Mouse (Mus musculus) thymus, adult 2 months (tissue): ENCODE data around the gene Hip1. TPM values are rescaled to one million over a fixed set of nuclear protein-coding genes. Genes with fewer than 3 reads are reported as not detected.

Experiments
- DNase-seq: peaks from one replicate; pipeline ENCODE4 v3.0.0; 2021
- H3K27ac ChIP-seq: fragments of 200-500 bp; 2 replicates; pipeline ENCODE4 v1.5.1; 2012; ENCODE audit warnings: low read length, control low read depth; ENCODE audit not compliant: control insufficient read depth, insufficient read depth
- H3K27me3 ChIP-seq: fragments of 200-500 bp; 2 replicates; pipeline ENCODE4 v1.6.1; 2012; ENCODE audit warnings: mild to moderate bottlenecking, low read length, moderate library complexity, mixed read lengths; ENCODE audit not compliant: control insufficient read depth, insufficient read depth
- H3K36me3 ChIP-seq: fragments of 200-500 bp; 2 replicates; pipeline ENCODE4 v1.6.1; 2012; ENCODE audit warnings: mild to moderate bottlenecking, low read length, moderate library complexity; ENCODE audit not compliant: control insufficient read depth, insufficient read depth
- H3K4me1 ChIP-seq: fragments of 200-500 bp; replicated peaks from 2 replicates; pipeline ENCODE4 v1.6.1; 2012; ENCODE audit warnings: low read length; ENCODE audit not compliant: control insufficient read depth, insufficient read depth
- H3K4me3 ChIP-seq: fragments of 200-500 bp; 2 replicates; pipeline ENCODE4 v1.5.1; 2012; ENCODE audit warnings: mild to moderate bottlenecking, low read length, control low read depth, moderate library complexity; ENCODE audit not compliant: control insufficient read depth, insufficient read depth
- CTCF ChIP-seq: fragments of 200-500 bp; IDR thresholded peaks from 2 replicates; pipeline ENCODE4 v1.5.1; 2012; ENCODE audit warnings: mild to moderate bottlenecking, control low read depth, low read length, moderate library complexity, borderline replicate concordance; ENCODE audit not compliant: control insufficient read depth, poor library complexity, insufficient read depth; ENCODE audit errors: extremely low read depth
- POLR2A ChIP-seq: fragments of 200-500 bp; IDR thresholded peaks from 2 replicates; pipeline ENCODE4 v1.6.1; 2012; ENCODE audit warnings: mild to moderate bottlenecking, low read length, control low read depth, moderate library complexity; ENCODE audit not compliant: control insufficient read depth, poor library complexity, insufficient read depth; ENCODE audit errors: extremely low read depth
- WGBS: fragments of 180-500 bp; shearing (Covaris S2); methylation state at CpG from one replicate; pipeline ENCODE4 v1.1.7; 2018; 5-methylcytosine and 5-hydroxymethylcytosine counted together
- polyA plus RNA-seq: library from polyadenylated mRNA; depleted of rRNA; stranded (reverse); fragments of >200 nt; gene quantifications from 2 replicates; pipeline ENCODE4 v1.2.3, GENCODE M21; 2012

Hip1 gene
- polyA plus RNA-seq, 1 experiment: 11.8 TPM

DNA sequence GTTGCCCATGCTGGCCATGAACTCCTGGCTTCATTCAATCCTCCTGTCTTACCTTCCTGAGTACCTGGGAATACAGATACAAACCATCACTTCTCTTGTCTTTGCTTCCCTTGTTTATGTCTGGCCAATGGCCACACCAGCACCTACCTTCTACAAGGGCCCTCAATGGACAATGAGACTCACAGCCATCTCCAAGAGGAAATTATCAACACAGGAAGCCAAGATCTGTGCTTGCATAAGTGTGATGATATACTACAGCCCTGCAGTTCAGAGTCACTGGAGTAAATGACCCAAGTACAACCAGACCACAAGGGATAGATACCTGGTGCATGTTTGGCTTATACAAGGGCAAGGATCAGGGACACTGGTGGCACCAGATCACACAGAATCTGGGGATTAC lies 9.1 kb downstream of the Hip1 start:
- no peaks in the 10 kb centered on the region for H3K27me3 ChIP-seq
- H3K4me1 ChIP-seq: peaks cover 8% of the 10 kb centered on the region
- H3K36me3 ChIP-seq: no peaks in the 10 kb centered on the region
- H3K27ac ChIP-seq: no peak overlapping the region
- no peak for DNase-seq
- TF ChIP-seq POLR2A: no peak
- no peak overlapping the region for H3K4me3 ChIP-seq

DNA sequence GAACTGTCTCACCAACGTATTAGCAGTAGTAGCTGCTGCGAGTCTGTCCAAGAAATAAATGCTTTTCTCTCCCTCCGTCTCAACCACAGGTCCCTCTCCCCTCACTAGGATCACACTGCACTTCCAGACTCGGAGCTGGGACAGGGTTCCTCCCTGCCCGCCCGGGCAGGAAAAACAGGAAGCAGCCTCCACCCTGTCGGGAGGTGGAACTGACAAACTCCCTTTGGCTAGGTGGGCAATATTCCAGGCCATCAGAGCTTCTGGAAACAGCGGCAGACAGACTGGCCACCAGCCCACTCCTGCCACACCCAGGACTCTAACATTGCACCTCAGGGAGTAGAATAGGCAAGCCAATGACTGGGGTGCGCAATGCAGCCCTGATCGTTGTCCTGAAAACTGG lies 11.5 kb downstream of the Hip1 start:
- Histone ChIP-seq H3K36me3 (no peaks in the 10 kb centered on the region), H3K4me1 (peaks cover 8% of the 10 kb centered on the region), H3K27me3 (no peaks in the 10 kb centered on the region), H3K27ac (no peak overlapping the region), H3K4me3 (no peak overlapping the region)
- no peak for DNase-seq
- TF ChIP-seq CTCF (no peak), POLR2A (no peak)
- WGBS: 91% methylated on average over 10 of the region's 10 CpGs

DNA sequence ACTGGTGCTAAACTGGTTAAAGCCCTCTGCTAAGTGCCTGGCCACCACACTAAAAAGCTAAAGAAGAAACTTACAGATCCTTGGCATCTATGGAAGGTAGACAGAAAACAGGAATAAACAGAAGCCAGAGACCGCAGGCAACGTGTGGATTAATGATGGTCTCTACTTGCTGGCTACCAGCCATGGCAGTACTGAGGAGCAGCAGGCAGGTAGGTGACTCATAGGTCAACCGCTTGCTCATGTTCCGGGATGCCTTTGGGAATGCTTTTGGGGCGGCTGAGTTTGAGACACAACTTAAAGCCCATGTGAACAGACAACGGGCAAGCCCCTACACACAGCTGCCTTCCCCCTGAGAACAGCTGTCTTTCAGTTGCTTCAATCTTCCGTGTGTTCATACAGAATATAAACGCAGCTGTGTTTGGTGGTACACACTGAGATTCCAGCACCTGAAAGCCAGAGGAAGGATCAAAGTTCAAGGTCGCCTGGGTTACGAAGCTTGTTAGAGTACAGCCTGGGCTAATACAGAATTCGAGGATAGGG lies 13.5 kb downstream of the Hip1 start:
- 94% methylated on average over 11 of the region's 11 CpGs for WGBS
- no peak for DNase-seq
- Histone ChIP-seq H3K27ac (no peak overlapping the region), H3K4me3 (no peak overlapping the region), H3K36me3 (no peaks in the 10 kb centered on the region), H3K27me3 (no peaks in the 10 kb centered on the region), H3K4me1 (no peaks in the 10 kb centered on the region)
- TF ChIP-seq POLR2A (no peak), CTCF (no peak)

- Histone ChIP-seq H3K27me3 (no peaks in the 10 kb centered on the region), H3K36me3 (no peaks in the 10 kb centered on the region), H3K27ac (no peak overlapping the region), H3K4me3 (no peak overlapping the region), H3K4me1 (no peaks in the 10 kb centered on the region)
- TF ChIP-seq POLR2A: no peak
- TF ChIP-seq CTCF: no peak
- 88% methylated on average over 2 of the region's 2 CpGs for WGBS
- no peak for DNase-seq
These were observed 15.0 kb downstream of the Hip1 start for GRCm38 (mm10) chr5:135529964-135530363.

GRCm38 (mm10) chr5:135529310-135529709 lies 15.6 kb downstream of the Hip1 start:
- no peaks in the 10 kb centered on the region for H3K27me3 ChIP-seq
- no peak overlapping the region for H3K4me3 ChIP-seq
- no peak for DNase-seq
- 91% methylated on average over 3 of the region's 3 CpGs for WGBS
- TF ChIP-seq CTCF (no peak), POLR2A (no peak)
- no peaks in the 10 kb centered on the region for H3K4me1 ChIP-seq
- no peaks in the 10 kb centered on the region for H3K36me3 ChIP-seq
- H3K27ac ChIP-seq: no peak overlapping the region

DNA sequence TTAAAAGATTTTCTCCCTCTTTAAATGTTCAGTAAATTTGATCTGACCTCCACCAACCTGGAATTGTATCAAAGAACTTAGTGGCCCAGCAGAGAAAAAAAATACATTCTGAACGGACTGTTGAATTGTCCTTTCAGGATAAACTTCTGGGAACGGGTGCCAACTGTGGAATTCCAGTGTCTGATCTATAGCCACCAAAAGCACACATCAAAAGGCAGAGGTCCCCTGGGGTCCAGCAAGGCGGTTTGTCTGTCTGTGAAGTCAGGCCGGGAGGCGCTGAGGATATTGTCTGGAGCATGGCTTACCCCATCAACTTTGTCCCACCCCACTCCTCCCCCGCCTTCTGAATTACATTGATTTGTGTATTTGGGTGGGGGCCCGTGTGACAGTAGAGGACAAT lies 16.9 kb downstream of the Hip1 start:
- no peak for DNase-seq
- no peaks in the 10 kb centered on the region for H3K36me3 ChIP-seq
- no peaks in the 10 kb centered on the region for H3K27me3 ChIP-seq
- no peaks in the 10 kb centered on the region for H3K4me1 ChIP-seq
- H3K4me3 ChIP-seq: no peak overlapping the region
- no peak overlapping the region for H3K27ac ChIP-seq
- no peak for TF ChIP-seq POLR2A
- TF ChIP-seq CTCF: no peak
- WGBS: 92% methylated on average over 7 of the region's 7 CpGs

- H3K4me1 ChIP-seq: no peaks in the 10 kb centered on the region
- WGBS: 21% methylated on average over 11 of the region's 11 CpGs
- DNase-seq: no peak
- no peaks in the 10 kb centered on the region for H3K36me3 ChIP-seq
- no peak for TF ChIP-seq CTCF
- TF ChIP-seq POLR2A: no peak
- no peak overlapping the region for H3K4me3 ChIP-seq
- no peaks in the 10 kb centered on the region for H3K27me3 ChIP-seq
- H3K27ac ChIP-seq: no peak overlapping the region
These were observed 20.0 kb downstream of the Hip1 start for GRCm38 (mm10) chr5:135524660-135525560.
